Mouse (Mus musculus) heart, embryonic 11.5 days (tissue): Measurements from ENCODE around the gene Slc17a7. TPM values are rescaled to one million over a fixed set of nuclear protein-coding genes. Genes with fewer than 3 reads are reported as not detected.

ENCODE experiments used
- ATAC-seq: fragments of 200-750 bp; cut with Nextera tagmentation; replicated peaks from 2 replicates; pipeline ENCODE4 v1.8.0; 2017; ENCODE audit warnings: moderate library complexity; ENCODE audit not compliant: insufficient number of reproducible peaks, low FRiP score, low TSS enrichment
- H3K27ac ChIP-seq: fragments of 300-500 bp; sonication (generic); 2 replicates; pipeline ENCODE4 v1.5.1; 2014; ENCODE audit warnings: mild to moderate bottlenecking, low read depth, low read length
- H3K27me3 ChIP-seq: fragments of 300-500 bp; sonication (generic); 2 replicates; pipeline ENCODE4 v1.6.1; 2014; ENCODE audit warnings: mild to moderate bottlenecking, low read length, mixed read lengths; ENCODE audit not compliant: control insufficient read depth, insufficient read depth
- H3K36me3 ChIP-seq: fragments of 300-500 bp; sonication (generic); 2 replicates; pipeline ENCODE4 v1.6.1; 2014; ENCODE audit warnings: mild to moderate bottlenecking, low read length, moderate library complexity, mixed read lengths; ENCODE audit not compliant: control insufficient read depth, insufficient read depth
- H3K4me1 ChIP-seq: fragments of 300-500 bp; sonication (generic); 2 replicates; pipeline ENCODE4 v1.6.1; 2014; ENCODE audit warnings: low read length; ENCODE audit not compliant: control insufficient read depth, insufficient read depth
- H3K4me2 ChIP-seq: fragments of 300-500 bp; sonication (generic); 2 replicates; pipeline ENCODE4 v1.6.1; 2014; ENCODE audit warnings: mild to moderate bottlenecking, moderate library complexity
- H3K4me3 ChIP-seq: fragments of 300-500 bp; sonication (generic); 2 replicates; pipeline ENCODE4 v1.5.1; 2014; ENCODE audit warnings: low read depth, low read length
- H3K9ac ChIP-seq: fragments of 300-500 bp; sonication (generic); 2 replicates; pipeline ENCODE4 v1.6.1; 2014; ENCODE audit warnings: mild to moderate bottlenecking, low read depth, low read length, moderate library complexity
- H3K9me3 ChIP-seq: fragments of 300-500 bp; sonication (generic); replicated peaks from 2 replicates; pipeline ENCODE4 v1.6.1; 2016; ENCODE audit warnings: low read length; ENCODE audit not compliant: control insufficient read depth
- whole genome bisulfite sequencing: fragments of 180-500 bp; shearing (Covaris S2); extraction: QIAGEN DNeasy Blood & Tissue Kit; methylation state at CpG from one replicate; pipeline ENCODE4 v1.1.7; 2014; ENCODE audit not compliant: insufficient replicate concordance; 5-methylcytosine and 5-hydroxymethylcytosine counted together
- polyA plus RNA-seq: library from polyadenylated mRNA; unstranded; fragments of >200 nt; fragmentation: Nextera tagmentation; extraction: Ambion mirVana; gene quantifications from 2 replicates; pipeline ENCODE4 v1.2.1, GENCODE M21; 2014

Slc17a7 gene
- polyA plus RNA-seq, 1 experiment from 2014 or later: 3.0 TPM

GRCm38 (mm10) chr7:45162551-45162950, 1.2 kb upstream of the Slc17a7 start:
- Histone ChIP-seq H3K4me1 (no peaks in the 10 kb centered on the region), H3K4me2 (peak overlapping the region; percentile 66), H3K27me3 (peaks cover 52% of the 10 kb centered on the region), H3K4me3 (peak overlapping the region; percentile 32), H3K9ac (no peak overlapping the region), H3K27ac (no peak overlapping the region), H3K36me3 (peaks cover 8% of the 10 kb centered on the region; the same call in 1 of the 2 replicates), H3K9me3 (no peaks in the 10 kb centered on the region; the same call in 1 of the 2 replicates)
- WGBS: 26% methylated on average over 6 of the region's 6 CpGs
- no peak for ATAC-seq

GRCm38 (mm10) chr7:45162996-45163615, 643 bp upstream of the Slc17a7 start:
- Histone ChIP-seq H3K36me3 (peaks cover 8% of the 10 kb centered on the region; the same call in 1 of the 2 replicates), H3K9ac (no peak overlapping the region), H3K27me3 (peaks cover 57% of the 10 kb centered on the region), H3K9me3 (no peaks in the 10 kb centered on the region; the same call in 1 of the 2 replicates), H3K27ac (no peak overlapping the region), H3K4me1 (0 out of 2 replicates have a peak, but pooled peaks cover 5% of the 10 kb centered on the region), H3K4me2 (no peak overlapping the region), H3K4me3 (no peak overlapping the region)
- 66% methylated on average over 9 of the region's 9 CpGs for WGBS
- no peak for ATAC-seq

- H3K4me2 ChIP-seq: no peak overlapping the region
- H3K27me3 ChIP-seq: peaks cover 74% of the 10 kb centered on the region
These were observed 1.1 kb downstream of the Slc17a7 start for GRCm38 (mm10) chr7:45164833-45165232.

GRCm38 (mm10) chr7:45165701-45166100, 2.0 kb downstream of the Slc17a7 start:
- no peak overlapping the region for H3K9ac ChIP-seq
- no peaks in the 10 kb centered on the region for H3K36me3 ChIP-seq
- no peak overlapping the region for H3K4me3 ChIP-seq
- 0 out of 2 replicates have a peak, but pooled peaks cover 6% of the 10 kb centered on the region for H3K4me1 ChIP-seq
- 44% methylated on average over 11 of the region's 11 CpGs for WGBS
- H3K4me2 ChIP-seq: no peak overlapping the region
- no peak overlapping the region for H3K27ac ChIP-seq
- peaks cover 20% of the 10 kb centered on the region for H3K9me3 ChIP-seq
- H3K27me3 ChIP-seq: peaks cover 78% of the 10 kb centered on the region
- ATAC-seq: no peak

More at GRCm38 (mm10) chr7:45164833-45165232, 1.1 kb downstream of the Slc17a7 start:
- peaks cover 2% of the 10 kb centered on the region; the same call in 1 of the 2 replicates for H3K36me3 ChIP-seq
- no peak for ATAC-seq
- H3K9ac ChIP-seq: no peak overlapping the region
- H3K27ac ChIP-seq: no peak overlapping the region
- 0 out of 2 replicates have a peak, but pooled peaks cover 6% of the 10 kb centered on the region for H3K4me1 ChIP-seq
- H3K9me3 ChIP-seq: peaks cover 13% of the 10 kb centered on the region
- H3K4me3 ChIP-seq: no peak overlapping the region
- 60% methylated on average over 5 of the region's 5 CpGs for WGBS

GRCm38 (mm10) chr7:45166950-45167401, 3.2 kb downstream of the Slc17a7 start:
- H3K9me3 ChIP-seq: peaks cover 25% of the 10 kb centered on the region
- H3K27me3 ChIP-seq: peaks cover 78% of the 10 kb centered on the region
- no peak overlapping the region for H3K9ac ChIP-seq
- ATAC-seq: no peak
- no peak overlapping the region for H3K27ac ChIP-seq
- 0 out of 2 replicates have a peak, but pooled peaks cover 6% of the 10 kb centered on the region for H3K4me1 ChIP-seq
- no peaks in the 10 kb centered on the region for H3K36me3 ChIP-seq
- H3K4me2 ChIP-seq: no peak overlapping the region
- 21% methylated on average over 10 of the region's 10 CpGs for WGBS
- no peak overlapping the region for H3K4me3 ChIP-seq

- H3K9ac ChIP-seq: no peak overlapping the region
- no peaks in the 10 kb centered on the region for H3K36me3 ChIP-seq
- H3K9me3 ChIP-seq: peaks cover 25% of the 10 kb centered on the region
- ATAC-seq: no peak
- no peak overlapping the region for H3K27ac ChIP-seq
- 0 out of 2 replicates have a peak, but pooled peaks cover 6% of the 10 kb centered on the region for H3K4me1 ChIP-seq
- peaks cover 79% of the 10 kb centered on the region for H3K27me3 ChIP-seq
- no peak overlapping the region for H3K4me2 ChIP-seq
- WGBS: 2% methylated on average over 19 of the region's 19 CpGs
- H3K4me3 ChIP-seq: no peak overlapping the region
These were observed 4.2 kb downstream of the Slc17a7 start for GRCm38 (mm10) chr7:45167761-45168445.

GRCm38 (mm10) chr7:45168656-45169055, 4.9 kb downstream of the Slc17a7 start:
- ATAC-seq: no peak
- WGBS: 5% methylated on average over 24 of the region's 24 CpGs
- Histone ChIP-seq H3K36me3 (no peaks in the 10 kb centered on the region), H3K27me3 (peaks cover 72% of the 10 kb centered on the region), H3K9me3 (peaks cover 25% of the 10 kb centered on the region), H3K27ac (no peak overlapping the region), H3K4me3 (no peak overlapping the region), H3K9ac (no peak overlapping the region), H3K4me1 (0 out of 2 replicates have a peak, but pooled peaks cover 6% of the 10 kb centered on the region), H3K4me2 (no peak overlapping the region)

- ATAC-seq: no peak
- no peak overlapping the region for H3K9ac ChIP-seq
- H3K36me3 ChIP-seq: no peaks in the 10 kb centered on the region
- 91% methylated on average over 3 of the region's 3 CpGs for WGBS
- H3K27me3 ChIP-seq: peaks cover 71% of the 10 kb centered on the region
- H3K4me1 ChIP-seq: 0 out of 2 replicates have a peak, but pooled peaks cover 6% of the 10 kb centered on the region
- no peak overlapping the region for H3K27ac ChIP-seq
- H3K4me2 ChIP-seq: no peak overlapping the region
- no peak overlapping the region for H3K4me3 ChIP-seq
- H3K9me3 ChIP-seq: peaks cover 25% of the 10 kb centered on the region
These were observed 5.7 kb downstream of the Slc17a7 start for GRCm38 (mm10) chr7:45169495-45169894.
